ENCODE assay signal across 18 mouse cellular contexts in genomic region chr3:68604467-68604866, GRCm38 (mm10).
DNase-seq lines count a peak whose midpoint lies in the region; ATAC-seq and TF ChIP-seq lines count a peak whose summit lies in the region.
"Had no signal": no experiment of that assay in that cellular context is flagged by ENCODE, and none has a peak within 500 bp of the region (broad histone marks: within the 10 kb centered on the region; RNA-seq: fewer than 3 reads in every experiment).

No protein-coding gene starts in this region.

- WGBS in hindbrain, embryonic 10.5 days: 81% methylated on average over 10 of the region's 10 CpGs
- 53% methylated on average over 10 of the region's 10 CpGs for WGBS in hindbrain, embryonic 16.5 days
- 56% methylated on average over 10 of the region's 10 CpGs for WGBS in neural tube, embryonic 14.5 days
- 83% methylated on average over 10 of the region's 10 CpGs for WGBS in lung, adult 2 months

- no peaks in the 10 kb centered on the region for H3K27me3 ChIP-seq in hindbrain, embryonic 10.5 days (ENCODE audit: insufficient read depth, poor library complexity, severe bottlenecking)
- no peaks in the 10 kb centered on the region for H3K27me3 ChIP-seq in hindbrain, embryonic 16.5 days (replicated peaks; ENCODE audit: control insufficient read depth, insufficient read depth, low read length)
- H3K27me3 ChIP-seq in neural tube, embryonic 14.5 days (ENCODE audit: control insufficient read depth, insufficient read depth, low read length): no peaks in the 10 kb centered on the region

- intact Hi-C loops in left cerebral cortex, adult 2 months (cut with DNase I): no loop called here

- H3K27ac ChIP-seq in left cerebral cortex, adult 2 months: peak overlapping the region; percentile 85
- H3K27ac ChIP-seq in hindbrain, embryonic 10.5 days: peak overlapping the region; percentile 37; the same call in 1 of the 2 replicates
- H3K27ac ChIP-seq in hindbrain, embryonic 16.5 days (ENCODE audit: low read depth, low read length): no peak overlapping the region
- peak overlapping the region; percentile 34; the same call in 1 of the 2 replicates for H3K27ac ChIP-seq in neural tube, embryonic 14.5 days (ENCODE audit: low read depth, low read length)
- H3K27ac ChIP-seq: macrophage; stomach, postnatal 0 days had no signal

- peak; percentile 45; the same call in 1 of the 2 replicates for ATAC-seq in hindbrain, embryonic 16.5 days
- no peak for ATAC-seq in neural tube, embryonic 14.5 days (ENCODE audit: low read depth)

- peaks cover 10% of the 10 kb centered on the region; the same call in 1 of the 2 replicates for H3K36me3 ChIP-seq in hindbrain, embryonic 10.5 days
- H3K36me3 ChIP-seq in hindbrain, embryonic 16.5 days (ENCODE audit: control insufficient read depth, insufficient read depth, low read length): no peaks in the 10 kb centered on the region
- no peaks in the 10 kb centered on the region for H3K36me3 ChIP-seq in neural tube, embryonic 14.5 days (ENCODE audit: control insufficient read depth, insufficient read depth, low read length)

- TF ChIP-seq CTCF in left cerebral cortex, adult 2 months (IDR thresholded peaks at IDR 0.05): no peak
- TF ChIP-seq CTCF in lung, adult 2 months (IDR thresholded peaks at IDR 0.05; ENCODE audit: insufficient read depth, low read length): no peak

- peak in 1 of 2 experiments; percentile 18 for DNase-seq in left cerebral cortex, adult 2 months (ENCODE audit: extremely low spot score in 1 of 2, low spot score in 2 of 2)
- no peak for DNase-seq in left cerebral cortex, adult 11 months (ENCODE audit: low spot score)
- no peak for DNase-seq in hindbrain, embryonic 10.5 days (ENCODE audit: low spot score)
- DNase-seq in kidney, postnatal 10 days: no peak
- no peak for DNase-seq in thymus, postnatal 25 days
- no peak for DNase-seq in lung, adult 2 months
- DNase-seq: adrenal gland, postnatal 36 days; cerebellum, adult 8-10 months; embryo, embryonic 11 days; gastrocnemius, postnatal 10 days; kidney, adult 2 months; layer of hippocampus, postnatal 36 days; left cerebral cortex, postnatal 4 days; lung, embryonic 14.5 days had no signal

- no peak overlapping the region for H3K4me2 ChIP-seq in hindbrain, embryonic 16.5 days (ENCODE audit: low read length)
- no peak overlapping the region for H3K4me2 ChIP-seq in neural tube, embryonic 14.5 days (ENCODE audit: low read depth, low read length)
- H3K4me2 ChIP-seq: lung, embryonic 14.5 days had no signal

- H3K4me1 ChIP-seq in hindbrain, embryonic 10.5 days (replicated peaks): 0 out of 2 replicates have a peak, but pooled peaks cover 5% of the 10 kb centered on the region
- peaks cover 9% of the 10 kb centered on the region for H3K4me1 ChIP-seq in hindbrain, embryonic 16.5 days (ENCODE audit: control insufficient read depth, insufficient read depth, low read depth, low read length)
- H3K4me1 ChIP-seq in neural tube, embryonic 14.5 days (ENCODE audit: control insufficient read depth, insufficient read depth, low read length): peaks cover 16% of the 10 kb centered on the region
- no peaks in the 10 kb centered on the region; the same call in 1 of the 2 replicates for H3K4me1 ChIP-seq in lung, adult 2 months (ENCODE audit: control insufficient read depth, insufficient read depth, low read length)

- no peak overlapping the region for H3K9ac ChIP-seq in hindbrain, embryonic 16.5 days (ENCODE audit: low read depth, low read length)
- no peak overlapping the region for H3K9ac ChIP-seq in neural tube, embryonic 14.5 days (replicated peaks; ENCODE audit: low read depth, low read length)
- H3K9ac ChIP-seq: lung, embryonic 14.5 days had no signal

- no peaks in the 10 kb centered on the region for H3K9me3 ChIP-seq in hindbrain, embryonic 10.5 days
- H3K9me3 ChIP-seq in hindbrain, embryonic 16.5 days (ENCODE audit: control insufficient read depth, low read length): no peaks in the 10 kb centered on the region
- no peaks in the 10 kb centered on the region for H3K9me3 ChIP-seq in neural tube, embryonic 14.5 days (ENCODE audit: control insufficient read depth, low read length)

- TF ChIP-seq POLR2A in lung, adult 2 months (IDR thresholded peaks at IDR 0.05; ENCODE audit: borderline replicate concordance, extremely low read depth, low read depth, low read length): no peak

- no peak overlapping the region for H3K4me3 ChIP-seq in left cerebral cortex, adult 2 months
- H3K4me3 ChIP-seq in hindbrain, embryonic 10.5 days: no peak overlapping the region
- no peak overlapping the region for H3K4me3 ChIP-seq in hindbrain, embryonic 16.5 days (ENCODE audit: low read length)
- H3K4me3 ChIP-seq in neural tube, embryonic 14.5 days (ENCODE audit: low read depth, low read length): no peak overlapping the region
- H3K4me3 ChIP-seq in lung, adult 2 months (replicated peaks; ENCODE audit: extremely low read depth, low read depth, low read length): no peak overlapping the region
